Mouse (Mus musculus) kidney, adult 2 months (tissue): Measurements from ENCODE around the gene Frmd4b.

Experiments
- CTCF ChIP-seq: fragments of 200-500 bp; conservative IDR thresholded peaks from 2 replicates; pipeline ENCODE4 v1.5.1; 2011; ENCODE audit warnings: low read depth, mild to moderate bottlenecking, control low read depth, low read length, moderate library complexity, mixed read lengths; ENCODE audit not compliant: insufficient read depth, insufficient read length
- POLR2A ChIP-seq: fragments of 200-500 bp; IDR thresholded peaks from one replicate; pipeline ENCODE4 v1.6.1; 2011; ENCODE audit warnings: low read depth, low read length, control low read depth

GRCm38 (mm10) chr6:97528961-97529680 lies 88.2 kb downstream of the Frmd4b start:
- TF ChIP-seq POLR2A (no peak), CTCF (no peak)
